Mouse (Mus musculus): Measurements from ENCODE around the gene Rdh16. TPM values are rescaled to one million over a fixed set of nuclear protein-coding genes. Genes with fewer than 3 reads are reported as not detected.
"Not testable (repeated sequence)": the region's sequence is repeated elsewhere in the genome, so short reads cannot be mapped to it uniquely, and the experiment has no call there.

The Rdh16 gene
- polyA plus RNA-seq, 1 experiment = not detected

GRCm38 (mm10) chr10:127755770-127756468, 45.0 kb upstream of the Rdh16 start:
- Histone ChIP-seq H3K27me3 (ENCODE audit: control insufficient read depth, insufficient read depth, insufficient read length) (no peaks in the 10 kb centered on the region), H3K4me2 (ENCODE audit: low read depth) (no peak overlapping the region), H3K36me3 (ENCODE audit: control insufficient read depth, insufficient read depth) (no peaks in the 10 kb centered on the region), H3ac (ENCODE audit: control insufficient read depth, insufficient read length) (no peak overlapping the region), H3K79me2 (ENCODE audit: control insufficient read depth, insufficient read depth) (no peaks in the 10 kb centered on the region), H3K4me3 (no peak overlapping the region)
- no peak for TF ChIP-seq E2F4 (IDR thresholded peaks at IDR 0.05; ENCODE audit: insufficient read depth)
- no peak for TF ChIP-seq TCF3 (IDR thresholded peaks at IDR 0.05; ENCODE audit: insufficient read length, low read depth)
- no peak for TF ChIP-seq CEBPB (IDR thresholded peaks at IDR 0.05; ENCODE audit: insufficient read depth, poor library complexity, severe bottlenecking)
- no peak for TF ChIP-seq TCF12 (IDR thresholded peaks at IDR 0.05; ENCODE audit: insufficient read depth, poor library complexity, severe bottlenecking)
- no peak for TF ChIP-seq MYOD1 (IDR thresholded peaks at IDR 0.05; ENCODE audit: control insufficient read depth in 1 of 3, insufficient read length in 2 of 3, low read depth in 2 of 3)
- TF ChIP-seq REST (IDR thresholded peaks at IDR 0.05; ENCODE audit: insufficient read depth, insufficient read length) = no peak
- TF ChIP-seq SRF (IDR thresholded peaks at IDR 0.05; ENCODE audit: control insufficient read depth, insufficient read length, low read depth) = no peak
- TF ChIP-seq USF1 (IDR thresholded peaks at IDR 0.05; ENCODE audit: low read depth) = no peak
- no peak for TF ChIP-seq MAX (IDR thresholded peaks at IDR 0.05; ENCODE audit: low read depth)
- no peak for TF ChIP-seq MYOG (IDR thresholded peaks at IDR 0.05; ENCODE audit: control insufficient read depth in 1 of 3, insufficient read depth in 1 of 3, insufficient read length in 2 of 3, low read depth in 2 of 3)
- TF ChIP-seq POLR2AphosphoS2 (IDR thresholded peaks at IDR 0.05; ENCODE audit: insufficient read length, low read depth) = no peak
- no peak for TF ChIP-seq POLR2A (IDR thresholded peaks at IDR 0.05; ENCODE audit: insufficient read length, low read depth)

GRCm38 (mm10) chr10:127759181-127760110, 41.5 kb upstream of the Rdh16 start, which contains the start of the genes Rdh1 and Rdh16f1:
Rdh1 (plus strand) TSS chr10:127759721.
Rdh16f1 (plus strand) TSS chr10:127759787.
- Histone ChIP-seq H3K4me2 (ENCODE audit: low read depth) (no peak within 1 kb of the TSS), H3K79me2 (ENCODE audit: control insufficient read depth, insufficient read depth) (no peaks in the 10 kb centered on the region), H3K4me3 (no peak within 1 kb of the TSS), H3K36me3 (ENCODE audit: control insufficient read depth, insufficient read depth) (no peaks in the 10 kb centered on the region), H3ac (ENCODE audit: control insufficient read depth, insufficient read length) (no peak within 1 kb of the TSS), H3K27me3 (ENCODE audit: control insufficient read depth, insufficient read depth, insufficient read length) (peaks cover 9% of the 10 kb centered on the region)
- TF ChIP-seq MYOG (IDR thresholded peaks at IDR 0.05; ENCODE audit: control insufficient read depth in 1 of 3, insufficient read depth in 1 of 3, insufficient read length in 2 of 3, low read depth in 2 of 3) = no peak

GRCm38 (mm10) chr10:127762926-127763325, 38.0 kb upstream of the Rdh16 start:
- not testable (repeated sequence) for H3K36me3 ChIP-seq (ENCODE audit: control insufficient read depth, insufficient read depth); H3K79me2 ChIP-seq (ENCODE audit: control insufficient read depth, insufficient read depth); H3ac ChIP-seq (ENCODE audit: control insufficient read depth, insufficient read length); H3K4me2 ChIP-seq (ENCODE audit: low read depth); H3K4me3 ChIP-seq
- peaks cover 12% of the 10 kb centered on the region for H3K27me3 ChIP-seq (ENCODE audit: control insufficient read depth, insufficient read depth, insufficient read length)

DNA sequence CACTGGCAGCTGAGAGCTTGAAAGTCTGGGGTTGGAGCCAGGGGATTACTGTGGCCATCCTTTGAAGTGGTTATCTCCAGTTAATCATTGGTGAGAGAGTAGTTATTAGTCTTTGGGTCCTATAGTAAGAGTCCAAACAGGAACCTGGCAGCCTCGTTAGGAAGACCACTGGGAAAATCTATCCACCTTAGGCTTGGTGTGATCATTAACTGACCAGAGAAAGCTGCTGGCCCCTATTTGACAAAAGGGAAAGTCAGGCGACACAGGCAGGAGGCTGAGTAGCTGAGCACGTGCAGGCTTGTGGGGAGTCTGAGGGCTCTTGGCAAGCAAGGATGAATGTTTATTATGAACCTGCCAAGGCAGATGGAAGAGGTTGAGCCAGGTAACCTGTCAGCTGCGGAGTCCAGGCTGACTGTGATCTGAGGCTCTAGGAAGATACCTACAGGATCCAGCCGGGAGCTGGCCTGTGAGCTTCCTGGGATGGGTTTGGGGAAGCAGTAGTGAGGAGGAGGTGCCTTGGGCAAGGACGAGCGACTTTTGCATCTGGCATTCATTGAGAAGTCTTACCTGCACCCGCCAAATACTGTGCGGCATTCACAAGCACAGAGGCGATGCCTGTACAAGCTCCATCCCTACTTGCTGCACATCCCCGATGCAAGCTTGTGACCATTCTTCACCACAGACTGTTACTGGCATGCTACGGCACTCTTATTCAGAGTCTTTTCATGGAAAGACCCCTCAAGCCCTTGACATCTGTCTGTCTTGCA, 36.9 kb upstream of the Rdh16 start:
- no peak overlapping the region for H3K4me3 ChIP-seq
- no peak for TF ChIP-seq POLR2AphosphoS2 (IDR thresholded peaks at IDR 0.05; ENCODE audit: insufficient read length, low read depth)
- TF ChIP-seq E2F4 (IDR thresholded peaks at IDR 0.05; ENCODE audit: insufficient read depth) = no peak
- no peak for TF ChIP-seq TCF3 (IDR thresholded peaks at IDR 0.05; ENCODE audit: insufficient read length, low read depth)
- no peak for TF ChIP-seq CEBPB (IDR thresholded peaks at IDR 0.05; ENCODE audit: insufficient read depth, poor library complexity, severe bottlenecking)
- no peak for TF ChIP-seq POLR2A (IDR thresholded peaks at IDR 0.05; ENCODE audit: insufficient read length, low read depth)
- TF ChIP-seq TCF12 (IDR thresholded peaks at IDR 0.05; ENCODE audit: insufficient read depth, poor library complexity, severe bottlenecking) = no peak
- TF ChIP-seq USF1 (IDR thresholded peaks at IDR 0.05; ENCODE audit: low read depth) = no peak
- TF ChIP-seq MYOG (IDR thresholded peaks at IDR 0.05; ENCODE audit: control insufficient read depth in 1 of 3, insufficient read depth in 1 of 3, insufficient read length in 2 of 3, low read depth in 2 of 3) = no peak
- TF ChIP-seq REST (IDR thresholded peaks at IDR 0.05; ENCODE audit: insufficient read depth, insufficient read length) = no peak
- no peak for TF ChIP-seq SRF (IDR thresholded peaks at IDR 0.05; ENCODE audit: control insufficient read depth, insufficient read length, low read depth)
- no peak for TF ChIP-seq MYOD1 (IDR thresholded peaks at IDR 0.05; ENCODE audit: control insufficient read depth in 1 of 3, insufficient read length in 2 of 3, low read depth in 2 of 3)
- no peak for TF ChIP-seq MAX (IDR thresholded peaks at IDR 0.05; ENCODE audit: low read depth)
- peaks cover 12% of the 10 kb centered on the region for H3K27me3 ChIP-seq (ENCODE audit: control insufficient read depth, insufficient read depth, insufficient read length)
- no peak overlapping the region for H3ac ChIP-seq (ENCODE audit: control insufficient read depth, insufficient read length)
- H3K36me3 ChIP-seq (ENCODE audit: control insufficient read depth, insufficient read depth) = no peaks in the 10 kb centered on the region
- no peaks in the 10 kb centered on the region for H3K79me2 ChIP-seq (ENCODE audit: control insufficient read depth, insufficient read depth)
- H3K4me2 ChIP-seq (ENCODE audit: low read depth) = no peak overlapping the region
